Mouse (Mus musculus) thymus, postnatal 14 days (tissue): Measurements from ENCODE around the gene Exosc5.

ENCODE experiments used
- DNase-seq: peaks from one replicate; pipeline ENCODE4 v3.0.0; 2021

Gene Exosc5

DNA sequence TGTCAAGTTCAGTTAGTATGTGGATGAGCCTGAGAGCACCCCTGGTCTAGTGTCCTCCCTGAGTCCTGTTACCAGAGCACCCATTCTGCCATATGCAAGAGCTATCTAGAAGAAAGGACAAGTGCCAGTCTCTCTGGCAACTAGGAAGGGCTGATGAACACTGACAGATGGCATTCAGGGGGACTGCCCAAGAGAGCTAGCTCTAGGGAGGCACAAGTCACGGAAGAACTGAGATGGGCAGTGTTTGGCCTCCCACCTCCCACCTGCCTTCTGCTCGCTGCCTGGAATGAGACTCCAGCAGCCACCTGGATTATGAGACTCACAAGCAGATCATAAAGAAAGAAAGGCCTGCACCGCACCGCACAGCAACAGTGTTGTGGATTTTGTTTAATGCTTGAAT, 19.2 kb upstream of the Exosc5 start:
- no peak for DNase-seq

DNA sequence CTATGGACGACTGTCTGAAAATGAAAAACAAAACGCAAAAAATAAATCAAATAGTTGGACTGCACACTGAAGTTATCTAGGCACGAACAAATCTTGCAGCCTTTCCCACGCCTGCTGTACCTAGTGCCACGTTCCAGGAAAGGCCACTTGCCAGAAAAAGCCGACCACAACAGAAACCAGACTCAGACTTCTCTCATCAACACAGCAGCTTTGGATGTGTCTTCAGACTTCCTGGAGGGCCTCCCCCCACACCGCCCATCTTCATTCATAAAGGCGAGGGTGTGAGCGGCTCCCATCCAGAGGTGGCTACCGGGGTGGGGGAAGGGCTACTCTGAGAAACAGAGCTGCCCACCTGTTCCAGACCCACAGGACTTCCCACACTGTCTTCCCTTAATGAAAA, 14.8 kb upstream of the Exosc5 start:
- peak; percentile 53 for DNase-seq

DNA sequence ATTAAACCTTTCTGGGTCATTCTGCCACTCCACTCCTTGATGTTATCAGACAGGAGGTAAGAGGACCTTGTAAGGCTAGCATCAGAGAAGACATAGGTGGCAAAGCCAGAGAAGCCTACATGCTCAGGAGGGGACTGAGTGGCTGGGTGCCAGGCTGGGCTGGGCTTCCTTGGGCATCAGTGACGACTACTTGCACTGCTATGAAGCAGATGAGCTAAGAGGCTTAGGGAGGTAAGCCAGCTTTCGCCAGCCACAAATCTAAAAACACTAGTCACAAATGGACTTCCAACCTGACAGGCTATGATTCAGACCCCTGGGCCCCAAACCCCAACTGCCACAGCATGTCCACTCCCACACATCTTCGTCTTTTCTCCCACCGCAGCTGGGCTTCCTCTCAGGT, 14.3 kb upstream of the Exosc5 start:
- no peak for DNase-seq

DNA sequence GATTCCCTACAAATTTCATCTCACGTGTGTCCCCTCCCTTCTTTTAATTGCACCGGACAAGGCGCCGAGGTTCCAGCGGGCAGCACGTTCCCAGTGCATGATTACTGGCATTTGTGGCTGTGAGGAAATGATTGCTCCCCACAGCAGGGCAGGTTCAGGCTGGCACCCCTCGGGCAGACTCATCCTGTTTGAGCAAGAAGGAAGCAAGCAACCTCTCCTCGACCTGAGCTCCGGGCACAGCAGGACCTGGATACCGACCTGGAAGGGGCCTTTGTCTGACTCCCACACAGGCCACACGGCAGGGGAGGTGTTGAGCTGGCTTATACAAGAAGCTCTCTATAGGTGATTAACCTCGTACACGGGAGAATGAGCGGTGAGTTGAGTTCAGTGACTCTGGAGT, 13.9 kb upstream of the Exosc5 start:
- peak; percentile 56 for DNase-seq

DNA sequence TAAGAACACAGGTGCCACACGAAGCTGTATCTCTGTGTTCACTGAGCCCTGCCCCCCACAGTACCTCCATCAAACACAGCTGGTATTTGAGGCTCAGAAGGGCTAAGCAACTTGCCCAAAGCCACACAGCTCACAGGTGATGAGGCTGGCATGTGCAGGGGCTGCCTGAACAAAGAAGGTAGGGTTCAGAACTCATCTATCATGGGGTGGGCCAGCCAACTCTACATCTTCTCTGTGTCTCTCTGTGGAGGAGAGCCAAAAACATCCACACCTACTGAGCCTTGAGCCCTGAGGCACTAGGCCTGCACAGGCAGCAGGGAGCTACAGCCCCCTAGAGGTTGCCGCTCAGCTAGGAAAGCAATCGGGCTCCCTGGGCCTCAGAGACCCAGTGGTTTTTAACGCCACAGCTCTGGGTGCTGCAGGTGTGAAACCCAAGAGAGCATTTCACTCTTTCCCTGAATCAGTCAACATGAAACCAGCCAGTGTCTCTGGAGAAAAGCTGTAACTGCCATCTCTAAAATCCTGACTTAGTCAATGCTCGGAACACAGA, 11.3 kb upstream of the Exosc5 start:
- peak; percentile 86 for DNase-seq

DNA sequence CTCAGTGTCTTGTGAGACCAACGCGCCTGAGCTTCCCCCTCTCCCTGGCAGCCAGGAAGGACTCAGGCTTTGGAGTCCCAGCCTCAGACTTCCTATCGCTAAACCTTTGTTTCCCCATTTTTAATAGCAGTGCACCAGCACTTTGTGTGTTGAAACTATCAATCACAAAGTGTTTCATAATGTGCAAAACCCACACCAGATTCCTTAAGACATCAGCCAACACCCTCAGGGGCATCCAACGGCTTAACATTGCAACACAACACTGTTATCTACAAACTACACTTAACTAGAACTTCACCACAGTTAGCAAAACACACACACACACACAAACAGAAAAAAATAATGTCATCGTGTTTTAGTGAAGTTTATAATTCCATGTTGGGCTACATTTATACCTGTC, 9.1 kb upstream of the Exosc5 start:
- no peak for DNase-seq

DNA sequence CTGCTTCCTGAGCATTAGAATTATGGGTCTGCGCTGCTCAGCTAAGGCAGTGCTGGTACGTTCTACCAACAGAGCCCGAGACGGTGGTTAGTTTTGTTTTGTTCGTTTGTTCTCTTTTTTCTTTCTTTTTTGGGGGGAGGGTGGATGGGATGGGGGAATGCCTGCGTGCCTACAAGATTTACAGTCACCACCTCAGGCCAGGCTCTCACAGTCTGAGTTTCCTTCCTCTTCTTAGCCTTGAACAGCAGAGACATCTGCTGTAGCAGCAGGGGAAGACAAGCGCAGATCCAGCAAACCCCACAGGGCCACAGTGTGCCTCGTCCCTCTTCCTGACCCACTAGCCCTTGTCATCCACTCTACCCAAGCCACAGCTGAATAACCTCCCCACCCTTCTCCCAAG, 7.7 kb upstream of the Exosc5 start:
- peak; percentile 67 for DNase-seq

DNA sequence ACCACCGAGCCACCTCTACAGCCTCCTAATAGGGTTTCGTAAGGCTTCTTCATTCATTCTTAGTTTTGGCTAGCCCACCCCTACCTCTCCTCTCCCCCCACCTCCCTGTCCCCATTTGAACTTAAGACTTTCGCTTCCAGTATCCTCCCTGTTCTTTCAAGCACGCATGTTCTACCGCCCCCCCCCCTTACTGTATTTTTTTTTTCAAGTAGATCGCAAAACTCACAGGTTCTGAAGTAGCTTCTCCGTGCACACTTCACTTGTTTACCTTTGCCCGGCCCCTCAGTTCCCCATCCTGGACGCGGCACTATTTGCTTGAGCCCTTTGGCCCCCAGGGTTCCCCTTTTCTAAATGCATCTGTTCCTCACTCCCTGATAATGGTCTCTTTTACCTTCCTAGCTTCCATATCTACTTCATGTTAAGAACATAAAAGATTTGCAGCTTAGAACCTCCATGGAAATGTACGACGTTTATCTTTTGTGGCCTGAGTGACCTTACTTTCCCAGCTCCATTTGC, 6.7 kb upstream of the Exosc5 start:
- no peak for DNase-seq

DNA sequence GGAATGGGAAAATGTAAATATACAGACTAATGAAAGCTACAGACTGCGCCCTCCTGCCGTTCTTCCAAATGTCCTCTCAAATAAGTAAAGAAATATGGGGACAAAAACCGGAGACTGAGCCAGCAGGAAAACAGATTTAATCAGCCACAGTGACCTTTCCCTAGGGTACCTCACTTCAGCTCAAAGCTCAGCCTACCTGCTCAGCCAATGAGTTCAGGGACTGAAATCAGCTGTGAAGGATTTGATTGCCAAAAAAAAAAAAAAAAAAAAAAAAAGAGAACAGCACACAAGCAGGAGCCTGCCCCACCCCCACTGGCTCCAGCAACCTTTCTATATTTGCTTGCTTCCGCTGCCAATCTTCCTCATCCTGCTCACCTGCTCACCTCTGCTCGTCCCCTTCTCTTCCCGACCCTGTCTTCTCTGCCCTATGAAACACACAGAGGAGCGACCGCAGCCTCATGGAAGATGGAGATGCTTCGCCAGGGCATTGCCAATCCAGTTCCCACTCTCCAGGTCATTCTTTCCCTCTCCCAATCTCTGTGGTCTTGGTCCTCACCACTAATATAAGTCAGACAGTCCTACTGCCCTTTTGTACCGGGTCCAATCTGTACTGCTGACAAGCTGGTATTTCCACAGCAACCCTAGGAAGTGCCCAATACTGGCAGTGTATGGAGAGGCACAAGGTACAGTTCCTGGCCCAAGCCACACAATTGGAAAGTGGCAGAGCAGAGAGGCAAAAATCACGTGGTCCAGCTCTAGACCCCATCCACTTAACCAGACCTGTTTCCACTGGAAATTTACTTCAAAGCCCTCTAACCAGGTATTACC, 3.1 kb upstream of the Exosc5 start:
- no peak for DNase-seq

DNA sequence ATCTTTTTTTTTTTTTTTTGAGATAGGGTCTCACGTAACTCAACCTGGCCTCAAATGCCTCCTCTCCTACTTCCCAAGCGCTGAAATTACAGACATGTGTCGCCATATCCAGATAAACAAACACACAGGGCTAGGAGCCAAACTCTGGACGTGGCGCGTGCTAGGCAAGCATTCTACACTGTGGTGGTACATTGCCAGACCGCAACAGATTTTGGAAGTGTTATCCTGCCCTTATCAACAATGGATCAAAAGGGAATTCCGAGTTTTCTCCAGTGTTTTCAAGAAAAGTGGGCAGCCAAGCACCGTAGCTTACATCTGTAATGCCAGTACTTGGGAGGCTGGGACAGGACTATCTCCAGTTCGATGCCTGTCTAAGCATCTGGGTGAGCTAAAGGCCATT, 1.2 kb upstream of the Exosc5 start:
- no peak for DNase-seq

DNA sequence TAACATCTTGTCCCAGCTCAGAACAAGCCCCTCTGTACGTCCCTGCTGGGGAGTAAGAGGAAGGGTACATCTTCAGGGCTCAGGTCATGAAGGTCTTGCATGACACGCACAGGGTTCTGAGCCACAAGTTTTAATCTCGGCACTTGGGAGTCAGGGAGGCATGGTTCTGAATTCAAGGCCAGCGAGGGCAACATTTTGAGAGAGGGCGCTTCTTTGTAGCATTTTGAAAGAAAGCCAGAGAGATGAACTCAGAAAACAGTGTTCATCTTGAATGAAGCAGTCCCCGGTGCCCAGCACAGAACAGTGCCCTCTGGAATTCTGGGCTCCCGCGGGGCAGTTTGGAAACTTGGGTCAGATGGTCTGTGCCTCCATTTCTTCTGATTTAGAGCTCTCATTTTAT, 7.4 kb downstream of the Exosc5 start:
- no peak for DNase-seq

DNA sequence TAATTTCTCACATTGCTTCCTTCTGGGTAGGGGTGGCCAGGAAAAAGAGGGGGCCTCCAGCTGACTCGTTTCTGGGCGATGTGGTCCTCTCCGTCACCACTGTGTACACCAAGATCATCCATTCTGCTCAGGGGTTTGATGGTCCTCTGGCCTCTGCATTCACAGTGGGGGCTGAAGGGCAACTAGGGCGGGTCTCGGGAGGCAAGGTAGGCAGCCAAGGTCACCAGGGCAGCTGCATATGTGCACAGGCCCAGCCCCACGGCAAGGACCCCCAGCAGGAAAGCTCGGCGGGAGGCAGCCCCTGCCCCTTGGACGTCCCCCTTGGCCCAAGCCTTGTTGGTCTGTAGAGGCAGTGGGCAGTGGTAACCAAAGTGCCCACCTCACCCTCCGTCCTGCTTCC, 10.2 kb downstream of the Exosc5 start:
- DNase-seq, result no peak

DNA sequence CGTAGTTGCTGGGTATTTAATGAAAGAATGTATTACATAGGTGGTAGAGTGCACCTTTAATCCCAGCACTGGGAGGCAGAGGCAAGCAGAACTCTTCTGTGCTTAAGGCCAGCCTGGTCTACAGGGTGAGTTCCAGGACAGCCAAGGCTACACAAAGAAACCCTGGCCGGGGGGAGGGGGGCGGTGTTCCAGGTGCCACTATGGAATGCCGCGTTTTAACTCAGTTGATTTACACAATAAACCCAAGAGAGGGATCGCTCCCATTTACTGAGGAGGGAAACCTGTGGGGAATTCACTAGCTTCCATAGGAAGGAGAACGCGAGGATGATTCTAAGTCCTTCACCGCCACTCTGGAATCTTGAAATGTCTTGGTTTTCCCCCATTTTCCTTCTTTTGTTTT, 10.7 kb downstream of the Exosc5 start:
- no peak for DNase-seq

DNA sequence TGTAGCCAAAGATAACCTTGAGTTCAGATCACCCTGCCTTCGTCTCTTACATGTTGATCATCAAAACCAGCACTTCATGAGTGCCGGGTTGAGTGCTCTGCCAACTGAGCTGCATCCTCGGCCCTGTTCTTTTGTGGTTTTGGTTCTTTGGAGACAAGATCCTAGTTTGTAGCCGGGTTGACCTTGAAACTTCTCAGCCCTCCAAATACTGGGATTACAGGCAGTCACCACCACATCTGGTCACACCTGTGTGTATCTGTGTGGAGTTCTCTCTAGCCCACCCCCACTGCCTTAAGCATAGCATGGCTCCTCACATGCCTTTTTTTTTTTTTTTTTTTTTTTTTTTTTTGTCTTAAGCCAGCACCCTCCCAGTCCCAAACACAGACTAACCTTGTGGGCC, 11.1 kb downstream of the Exosc5 start:
- no peak for DNase-seq

DNA sequence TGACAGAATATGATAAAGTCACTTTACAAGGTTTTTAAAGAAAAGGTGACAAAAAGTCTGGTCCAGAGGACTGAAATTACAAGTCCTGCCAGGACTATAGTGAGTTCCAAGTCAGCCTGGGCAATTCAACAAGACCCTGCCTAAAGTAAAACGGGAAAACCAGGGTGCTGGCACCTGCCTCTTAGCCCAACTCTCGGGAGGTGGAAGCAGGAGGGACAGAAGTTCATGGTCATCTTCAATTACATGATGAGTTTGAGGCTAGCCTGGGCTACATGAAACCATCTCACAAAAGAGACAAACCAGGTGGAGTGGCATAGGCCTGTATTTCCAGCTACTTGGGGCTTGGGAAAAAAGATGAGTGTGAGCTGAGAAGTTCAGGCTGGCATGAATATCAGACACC, 12.7 kb downstream of the Exosc5 start:
- DNase-seq, result no peak

DNA sequence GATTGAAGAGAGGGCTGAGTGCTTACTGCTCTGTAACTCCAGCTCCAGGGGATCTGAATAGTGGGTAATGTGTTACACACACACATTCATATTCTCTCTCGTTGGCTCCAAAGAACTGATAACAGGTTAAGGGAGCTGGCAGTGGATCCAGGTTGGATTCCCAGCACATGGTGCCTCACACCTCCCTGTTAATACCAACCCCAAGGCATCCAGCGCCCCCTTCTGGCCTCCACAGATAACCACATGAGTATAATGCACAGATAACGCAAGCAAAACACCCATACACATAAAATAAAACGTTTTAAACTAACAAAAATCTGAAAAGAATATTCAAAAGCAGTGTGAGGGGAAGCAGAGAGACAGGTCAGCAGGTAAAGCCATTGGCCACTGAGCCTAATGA, 13.5 kb downstream of the Exosc5 start:
- no peak for DNase-seq

DNA sequence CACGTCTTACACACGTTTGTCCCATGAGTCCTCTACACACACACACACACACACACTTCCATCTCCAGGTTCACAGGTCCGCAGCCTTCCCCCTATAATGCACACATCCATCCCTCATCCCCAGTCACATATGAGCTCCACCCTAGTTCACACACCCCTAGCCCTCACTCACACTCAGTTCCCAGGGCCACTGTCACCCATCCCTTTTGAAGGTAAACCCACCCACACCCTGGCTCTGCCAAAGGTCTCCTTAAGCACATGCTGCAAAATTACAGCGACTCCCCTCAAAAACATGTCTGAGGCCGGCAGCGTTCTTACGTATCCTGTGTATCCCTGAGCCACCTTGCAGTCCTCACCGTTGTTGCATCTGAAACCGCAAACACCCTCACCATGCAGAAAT, 15.3 kb downstream of the Exosc5 start:
- no peak for DNase-seq

DNA sequence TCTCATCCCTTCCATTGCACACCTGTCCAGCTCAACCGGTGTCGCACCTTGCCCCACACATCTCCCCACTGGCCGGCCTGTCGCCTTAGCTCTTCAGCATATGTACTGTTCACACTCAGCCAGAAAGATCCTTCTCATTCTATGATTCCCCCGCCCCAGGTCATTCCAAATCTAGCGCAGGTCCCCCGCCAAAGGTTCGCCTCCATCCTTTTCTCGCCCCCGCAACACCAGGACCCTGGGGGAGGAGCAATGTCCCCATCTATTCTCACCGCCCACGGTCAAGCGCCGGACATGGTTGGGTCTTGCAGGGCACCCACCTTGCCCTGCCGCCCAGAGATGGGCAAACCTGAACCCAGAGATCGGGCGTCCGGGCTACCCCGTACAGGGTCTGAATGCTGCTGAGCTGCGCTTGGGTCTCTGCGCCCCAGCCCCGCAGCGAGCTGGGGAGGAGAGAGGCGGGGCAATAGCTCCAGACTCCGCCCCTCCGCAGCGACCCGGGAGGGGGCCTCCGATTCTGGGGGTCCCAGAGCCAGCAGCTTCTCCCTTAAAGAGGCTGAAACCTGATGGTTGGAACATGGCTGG, 15.8 kb downstream of the Exosc5 start, which contains the start of gene Tmem91:
Gene Tmem91 (minus strand): TSS at position 448 of the 582 bp plus-strand sequence.
- DNase-seq, result peak; percentile 50

DNA sequence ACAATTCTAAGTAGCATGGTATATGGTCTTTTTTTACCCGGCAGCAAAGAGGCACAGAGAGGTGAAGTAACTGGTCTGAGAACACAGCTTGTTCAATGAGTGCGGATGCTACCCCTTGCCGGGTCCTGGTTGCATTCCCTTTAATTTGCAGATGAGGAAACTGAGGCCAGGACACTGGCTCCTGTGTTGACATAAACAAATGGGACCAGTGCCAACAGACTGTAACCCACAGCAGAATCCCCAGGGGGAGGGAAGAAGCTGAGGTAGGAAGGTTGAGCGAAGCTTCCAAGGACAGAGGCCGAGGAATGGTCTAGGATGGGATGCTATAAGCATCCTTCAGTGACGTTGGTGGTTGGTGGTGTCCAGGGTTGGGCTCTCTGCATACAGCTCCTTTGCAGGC, 16.4 kb downstream of the Exosc5 start:
- DNase-seq, result no peak

DNA sequence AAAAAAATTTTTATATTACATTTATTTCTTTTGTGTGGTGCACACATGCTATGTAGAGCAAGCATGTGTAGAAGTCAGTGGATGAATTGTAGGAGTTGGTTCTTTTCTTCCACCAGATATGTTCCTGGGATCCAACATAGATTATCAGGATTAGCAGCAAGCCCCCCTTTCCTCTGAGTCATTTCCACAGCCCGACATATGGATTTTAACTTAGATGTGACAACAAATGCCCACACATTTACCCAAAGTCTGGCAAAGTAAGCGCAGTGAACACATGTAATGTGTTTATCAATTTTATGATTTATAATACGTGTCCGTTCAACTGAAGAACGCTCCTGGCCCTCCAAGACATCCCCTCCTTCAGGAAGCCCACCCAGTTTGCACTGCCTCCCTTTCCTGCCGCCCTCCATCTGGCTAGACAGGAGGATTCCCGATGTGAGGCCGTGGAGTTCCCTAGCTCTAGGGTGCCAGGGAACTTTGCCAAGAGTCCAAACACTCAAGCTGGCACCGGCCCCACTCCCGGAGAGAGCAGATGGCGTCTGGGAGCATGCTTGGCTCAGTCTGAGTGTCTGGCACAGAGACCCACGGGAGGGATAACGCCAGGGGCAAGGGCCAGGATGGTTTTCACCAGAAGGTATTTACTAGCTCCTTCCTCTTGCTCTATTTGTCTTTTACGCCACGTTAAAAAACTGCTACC, 17.3 kb downstream of the Exosc5 start:
- no peak for DNase-seq

DNA sequence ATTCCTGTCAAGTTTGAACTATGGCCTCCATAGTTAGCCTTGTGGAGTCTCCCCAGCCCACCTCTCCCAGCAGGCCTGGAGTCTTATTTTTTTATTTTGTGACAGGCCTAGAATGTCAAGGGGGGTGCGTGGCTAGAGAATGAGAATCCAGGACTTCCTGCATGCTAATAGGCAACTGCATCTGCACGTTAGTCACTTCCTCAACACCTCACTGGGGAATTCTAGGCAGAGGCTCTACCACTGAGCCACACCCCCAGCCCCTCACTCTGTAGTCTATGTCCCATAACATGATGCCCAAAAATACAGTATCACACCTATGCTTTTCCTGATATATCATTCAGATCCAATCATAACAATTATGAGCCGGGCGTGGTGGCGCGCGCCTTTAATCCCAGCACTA, 18.0 kb downstream of the Exosc5 start:
- no peak for DNase-seq

DNA sequence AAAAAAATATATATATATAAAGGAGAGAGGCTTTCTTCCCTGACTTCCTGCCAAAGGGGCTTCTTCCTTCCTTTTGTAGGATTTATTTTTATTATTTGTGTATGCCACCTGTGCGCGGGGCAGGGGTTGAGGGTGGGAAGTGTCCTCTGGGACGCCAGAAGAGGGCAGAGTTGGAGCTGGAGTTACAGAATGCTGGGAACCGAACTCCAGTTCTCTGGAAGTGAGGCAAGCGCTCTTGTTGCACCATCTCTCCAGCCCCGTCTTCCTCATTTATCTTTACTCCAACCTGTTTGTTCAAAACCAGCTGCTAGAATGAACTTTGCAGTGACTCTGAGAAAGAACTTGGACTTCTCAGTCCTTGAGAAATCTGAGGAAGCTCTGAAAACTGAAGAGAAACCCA, 21.0 kb downstream of the Exosc5 start:
- DNase-seq, result peak; percentile 51

DNA sequence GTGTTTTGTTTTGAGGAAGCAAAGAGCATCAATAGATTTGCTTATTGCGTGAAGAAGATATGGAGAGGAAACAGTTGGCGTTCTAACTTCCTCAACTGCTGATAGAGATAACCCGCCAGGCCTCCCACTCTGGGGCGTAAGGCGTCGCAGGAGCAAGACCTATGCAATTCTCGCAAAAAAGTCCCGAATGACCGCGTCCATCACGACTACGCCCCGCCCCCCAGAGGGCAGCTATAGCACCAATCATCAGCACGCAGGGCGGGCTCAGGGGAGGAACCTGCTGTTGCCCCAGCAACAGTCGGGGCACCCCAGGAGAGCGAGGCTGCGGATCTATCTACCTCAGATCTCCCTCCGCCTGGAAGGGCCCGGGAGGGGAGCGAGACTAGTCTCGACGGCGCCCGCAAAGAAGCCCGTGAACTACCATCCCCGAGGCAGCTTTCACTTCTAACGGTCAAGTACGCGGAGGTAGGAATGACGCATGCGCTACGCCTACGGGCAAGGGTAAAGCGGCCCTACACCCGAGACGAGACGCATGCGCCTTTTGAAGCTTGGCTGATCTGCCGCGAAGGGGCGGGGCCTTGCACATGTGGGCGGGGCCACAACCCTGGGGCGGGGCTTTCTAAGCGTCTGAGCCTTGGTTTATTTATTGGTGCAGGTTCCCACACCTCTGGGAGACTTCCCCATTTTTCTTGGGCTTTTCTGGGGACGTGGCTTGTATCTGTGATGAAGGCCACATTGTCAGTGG, 21.7 kb downstream of the Exosc5 start, which contains the start of gene B9d2:
Gene B9d2 (plus strand): TSS at position 267 of the 745 bp plus-strand sequence.
- peak; percentile 98 for DNase-seq
